Mouse (Mus musculus): Measurements from ENCODE around the gene Ecpas. TPM values are rescaled to one million over a fixed set of nuclear protein-coding genes. Genes with fewer than 3 reads are reported as not detected.

Ecpas gene
- polyA plus RNA-seq, 1 experiment from 2014 or later = 36.6 TPM

DNA sequence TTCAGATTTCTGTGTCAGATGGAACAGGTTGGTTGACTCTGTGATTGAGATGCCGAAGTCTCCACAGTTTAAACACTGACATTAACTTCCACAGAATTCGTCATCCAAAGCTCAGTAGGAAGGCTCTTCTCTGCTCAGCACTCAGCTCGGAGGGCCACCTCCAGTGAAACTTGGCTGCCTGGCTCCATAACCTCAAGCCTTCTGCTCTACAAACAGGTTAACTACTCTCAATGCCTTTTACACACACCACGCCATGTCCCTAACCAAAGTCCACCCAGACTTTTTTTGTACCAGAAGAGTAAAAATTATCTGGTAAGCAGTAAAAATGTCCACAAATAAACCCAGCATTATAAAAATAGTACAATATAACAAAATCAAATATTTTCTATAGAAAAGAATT lies 15.1 kb downstream of the Ecpas start:
- H3K4me1 ChIP-seq = no peaks in the 10 kb centered on the region
- no peak for DNase-seq (ENCODE audit: low spot score)
- H3K27me3 ChIP-seq (ENCODE audit: low read depth, poor library complexity, severe bottlenecking) = no peaks in the 10 kb centered on the region
- no peaks in the 10 kb centered on the region for H3K36me3 ChIP-seq
- no peaks in the 10 kb centered on the region for H3K9me3 ChIP-seq (replicated peaks)
- H3K27ac ChIP-seq = no peak overlapping the region
- no peak overlapping the region for H3K4me3 ChIP-seq
- 76% methylated on average over 4 of the region's 4 CpGs for WGBS

DNA sequence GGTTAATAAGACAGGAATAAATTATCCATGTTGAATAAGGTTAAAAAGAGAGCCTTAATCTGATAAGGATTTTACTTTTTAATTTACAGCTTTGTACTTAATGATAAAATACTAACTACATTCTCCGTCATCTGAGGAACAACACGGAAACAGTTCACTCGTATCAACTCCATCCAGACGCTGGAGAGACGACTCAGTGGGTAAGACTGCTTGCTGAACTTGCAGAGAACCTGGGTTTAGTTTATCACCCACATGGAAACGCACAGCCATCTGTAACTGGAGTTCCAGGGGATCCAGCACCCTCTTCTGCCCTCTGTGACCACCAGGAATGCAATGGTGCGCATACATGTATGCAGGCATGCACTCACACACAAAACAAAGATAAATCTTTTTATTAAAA lies 18.1 kb downstream of the Ecpas start:
- H3K36me3 ChIP-seq = no peaks in the 10 kb centered on the region
- no peaks in the 10 kb centered on the region for H3K9me3 ChIP-seq (replicated peaks)
- 90% methylated on average over 7 of the region's 7 CpGs for WGBS
- no peak overlapping the region for H3K27ac ChIP-seq
- no peaks in the 10 kb centered on the region for H3K4me1 ChIP-seq
- H3K4me3 ChIP-seq = no peak overlapping the region
- no peak for DNase-seq (ENCODE audit: low spot score)
- no peaks in the 10 kb centered on the region for H3K27me3 ChIP-seq (ENCODE audit: low read depth, poor library complexity, severe bottlenecking)

DNA sequence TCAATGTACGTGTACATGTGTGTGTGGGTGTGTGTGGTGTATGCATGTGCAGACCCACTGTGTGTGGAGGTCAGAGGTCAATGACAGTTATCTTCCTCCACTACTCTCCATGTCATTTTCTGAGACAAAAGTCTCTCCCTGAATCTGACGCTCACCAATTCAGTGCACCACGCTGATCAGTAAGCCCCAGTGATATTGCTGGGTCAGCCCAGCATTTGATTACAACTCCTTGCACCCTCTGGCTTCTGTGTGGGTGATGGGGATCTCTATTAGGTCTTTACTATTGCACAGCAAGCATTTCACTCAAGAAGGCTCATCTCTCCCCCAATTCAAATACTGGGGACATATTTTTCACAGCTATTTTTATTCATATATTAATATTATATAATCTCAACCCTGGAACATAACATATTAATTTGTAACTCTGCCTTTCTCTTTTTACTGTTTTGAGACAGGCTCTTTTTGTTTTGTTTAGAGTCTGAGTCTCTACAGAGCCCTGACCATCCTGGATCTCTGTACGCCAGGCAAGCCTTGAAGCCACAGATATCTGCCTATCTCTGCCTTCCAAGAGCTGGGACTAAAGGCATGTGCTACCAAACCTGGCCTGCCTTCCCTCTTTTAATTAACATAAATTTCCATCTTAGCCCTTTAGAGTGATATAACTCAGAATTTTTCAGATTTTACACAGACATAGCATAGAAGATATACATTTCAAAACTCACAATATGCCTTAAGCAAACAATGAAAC lies 22.3 kb downstream of the Ecpas start:
- no peak overlapping the region for H3K27ac ChIP-seq
- H3K27me3 ChIP-seq (ENCODE audit: low read depth, poor library complexity, severe bottlenecking) = no peaks in the 10 kb centered on the region
- H3K4me1 ChIP-seq = no peaks in the 10 kb centered on the region
- no peaks in the 10 kb centered on the region for H3K36me3 ChIP-seq
- DNase-seq (ENCODE audit: low spot score) = no peak
- no peaks in the 10 kb centered on the region for H3K9me3 ChIP-seq (replicated peaks)
- 90% methylated on average over 4 of the region's 4 CpGs for WGBS
- H3K4me3 ChIP-seq = no peak overlapping the region

DNA sequence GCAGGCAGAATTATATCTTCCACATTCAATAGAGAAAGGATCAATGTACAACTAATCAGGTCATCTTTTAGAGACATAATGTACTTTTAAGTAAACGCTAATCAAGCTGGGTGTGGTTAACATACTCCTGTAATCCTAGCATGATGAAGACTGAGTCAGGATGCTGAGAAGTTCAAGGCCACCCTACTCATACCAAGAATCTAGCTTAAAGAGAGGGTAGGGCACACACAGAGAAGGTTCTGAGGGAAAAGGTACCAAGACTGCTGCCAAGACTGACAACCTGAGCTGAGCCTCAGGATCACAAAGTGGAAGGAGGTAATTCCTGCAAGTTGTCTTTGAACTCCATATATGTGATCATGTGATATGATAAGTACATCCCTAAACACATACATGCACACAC lies 24.0 kb downstream of the Ecpas start:
- H3K36me3 ChIP-seq = no peaks in the 10 kb centered on the region
- H3K4me1 ChIP-seq = no peaks in the 10 kb centered on the region
- WGBS = 83% methylated on average over 1 of the region's 1 CpGs
- no peak for DNase-seq (ENCODE audit: low spot score)
- H3K4me3 ChIP-seq = no peak overlapping the region
- H3K27ac ChIP-seq = no peak overlapping the region
- H3K9me3 ChIP-seq (replicated peaks) = no peaks in the 10 kb centered on the region
- no peaks in the 10 kb centered on the region for H3K27me3 ChIP-seq (ENCODE audit: low read depth, poor library complexity, severe bottlenecking)

DNA sequence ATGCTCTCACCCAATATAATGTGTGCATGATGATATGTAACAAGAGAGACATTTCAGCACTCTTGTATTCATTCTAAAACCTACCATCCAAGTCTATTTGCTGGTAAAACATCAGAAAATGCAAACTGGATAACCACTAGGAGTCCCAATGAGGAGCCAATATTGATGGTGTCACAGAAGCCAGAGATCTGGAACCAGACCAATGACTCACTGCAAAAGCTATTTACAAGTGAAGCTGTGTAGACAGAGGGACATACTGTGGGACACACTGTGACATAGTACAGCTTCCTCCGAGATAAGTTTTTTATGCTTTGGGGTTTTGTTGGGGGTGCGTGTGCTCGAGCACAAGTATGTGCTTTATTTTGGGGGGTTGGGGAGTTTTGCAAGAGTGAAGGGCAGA lies 24.9 kb downstream of the Ecpas start:
- Histone ChIP-seq H3K9me3 (replicated peaks) (no peaks in the 10 kb centered on the region), H3K4me1 (no peaks in the 10 kb centered on the region), H3K27me3 (ENCODE audit: low read depth, poor library complexity, severe bottlenecking) (no peaks in the 10 kb centered on the region), H3K36me3 (0 out of 2 replicates have a peak, but pooled peaks cover 1% of the 10 kb centered on the region), H3K27ac (no peak overlapping the region), H3K4me3 (no peak overlapping the region)
- WGBS = 89% methylated on average over 3 of the region's 3 CpGs
- no peak for DNase-seq (ENCODE audit: low spot score)

DNA sequence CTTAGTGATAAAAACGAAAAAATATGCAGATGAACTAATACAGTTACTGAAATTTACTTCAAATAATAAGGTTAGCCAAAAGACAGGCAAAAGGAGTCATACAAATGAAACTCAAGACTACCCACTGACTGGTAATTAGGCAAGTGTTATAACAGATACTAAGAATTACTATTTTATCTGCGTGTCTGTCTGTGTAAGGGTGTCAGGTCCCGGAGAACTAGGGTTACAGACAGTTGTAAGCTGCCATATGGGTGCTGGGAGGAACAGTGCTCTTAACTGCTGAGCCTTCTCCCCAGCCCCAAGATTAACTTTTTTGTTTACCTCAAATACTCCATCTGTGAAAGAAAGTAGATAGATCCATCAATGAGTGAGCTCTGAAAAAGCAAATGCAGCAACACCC lies 25.8 kb downstream of the Ecpas start:
- Histone ChIP-seq H3K4me1 (no peaks in the 10 kb centered on the region), H3K9me3 (replicated peaks) (no peaks in the 10 kb centered on the region), H3K4me3 (no peak overlapping the region), H3K36me3 (peaks cover 5% of the 10 kb centered on the region), H3K27ac (no peak overlapping the region), H3K27me3 (ENCODE audit: low read depth, poor library complexity, severe bottlenecking) (no peaks in the 10 kb centered on the region)
- WGBS = 88% methylated on average over 3 of the region's 3 CpGs
- no peak for DNase-seq (ENCODE audit: low spot score)

DNA sequence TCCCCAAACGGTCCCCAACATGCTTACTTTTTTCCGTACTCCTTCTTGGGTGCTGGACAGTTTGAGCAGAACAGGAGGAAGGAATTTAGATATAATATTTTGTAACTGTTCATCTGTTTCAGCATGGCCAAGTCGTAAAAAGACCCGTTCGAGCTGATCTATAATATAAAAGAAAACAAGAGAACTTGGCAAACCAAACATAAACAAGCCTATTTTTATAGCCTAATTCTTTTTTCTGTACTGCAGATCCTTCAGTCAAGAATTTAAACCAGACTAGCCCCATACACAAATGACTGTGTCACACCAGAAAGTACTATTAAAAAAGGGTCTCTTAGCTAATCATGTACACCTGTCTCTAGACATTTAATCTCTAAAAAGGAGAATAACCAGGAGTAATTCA lies 27.2 kb downstream of the Ecpas start:
- H3K27ac ChIP-seq = no peak overlapping the region
- 91% methylated on average over 5 of the region's 5 CpGs for WGBS
- no peak overlapping the region for H3K4me3 ChIP-seq
- DNase-seq (ENCODE audit: low spot score) = no peak
- no peaks in the 10 kb centered on the region for H3K9me3 ChIP-seq (replicated peaks)
- H3K27me3 ChIP-seq (ENCODE audit: low read depth, poor library complexity, severe bottlenecking) = no peaks in the 10 kb centered on the region
- no peaks in the 10 kb centered on the region for H3K4me1 ChIP-seq
- peaks cover 7% of the 10 kb centered on the region for H3K36me3 ChIP-seq

DNA sequence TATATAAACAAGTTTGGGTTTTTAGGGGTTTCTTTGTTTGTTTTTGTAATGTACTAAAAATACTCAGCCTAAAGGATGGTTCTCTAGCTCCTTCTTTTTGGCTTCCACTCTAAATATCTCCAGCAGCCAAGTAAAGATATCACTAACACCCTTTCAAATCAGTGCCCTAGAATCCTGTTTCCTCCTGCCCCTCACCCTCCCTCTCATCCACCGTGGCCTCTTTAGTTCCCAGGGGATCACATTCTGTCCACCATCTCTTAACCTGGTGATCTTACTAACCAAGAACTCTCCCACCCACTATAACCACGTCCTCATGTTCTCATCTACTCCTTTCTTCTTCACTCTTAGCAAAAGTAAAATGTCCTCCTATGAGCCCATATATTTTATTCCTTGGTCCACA lies 28.7 kb downstream of the Ecpas start:
- no peaks in the 10 kb centered on the region for H3K4me1 ChIP-seq
- H3K4me3 ChIP-seq = no peak overlapping the region
- H3K9me3 ChIP-seq (replicated peaks) = no peaks in the 10 kb centered on the region
- H3K27ac ChIP-seq = no peak overlapping the region
- DNase-seq (ENCODE audit: low spot score) = no peak
- WGBS = 82% methylated on average over 2 of the region's 2 CpGs
- peaks cover 7% of the 10 kb centered on the region for H3K36me3 ChIP-seq
- H3K27me3 ChIP-seq (ENCODE audit: low read depth, poor library complexity, severe bottlenecking) = no peaks in the 10 kb centered on the region

DNA sequence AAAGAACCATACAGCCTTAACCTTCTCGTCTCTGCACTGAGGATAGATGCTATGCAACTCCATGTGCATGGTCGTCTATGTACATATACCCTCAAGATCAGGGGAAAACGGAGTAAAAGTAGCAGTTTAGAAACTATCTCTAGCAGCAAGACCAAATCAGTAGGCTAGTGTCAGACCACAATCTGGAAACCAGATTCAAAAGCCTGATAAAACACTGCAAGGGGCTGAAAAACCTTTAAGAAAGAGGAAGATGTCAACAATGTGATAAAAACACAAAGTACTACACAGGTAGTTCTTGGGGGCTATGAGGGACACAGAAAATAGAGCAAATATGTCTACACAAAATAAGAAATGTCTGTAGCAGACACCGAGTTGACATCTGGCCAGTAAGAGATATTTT lies 38.2 kb downstream of the Ecpas start:
- H3K27ac ChIP-seq = no peak overlapping the region
- H3K9me3 ChIP-seq (replicated peaks) = no peaks in the 10 kb centered on the region
- no peak overlapping the region for H3K4me3 ChIP-seq
- H3K36me3 ChIP-seq = peaks cover 49% of the 10 kb centered on the region
- no peaks in the 10 kb centered on the region for H3K27me3 ChIP-seq (ENCODE audit: low read depth, poor library complexity, severe bottlenecking)
- no peak for DNase-seq (ENCODE audit: low spot score)
- no peaks in the 10 kb centered on the region for H3K4me1 ChIP-seq
- WGBS = 86% methylated on average over 4 of the region's 4 CpGs

DNA sequence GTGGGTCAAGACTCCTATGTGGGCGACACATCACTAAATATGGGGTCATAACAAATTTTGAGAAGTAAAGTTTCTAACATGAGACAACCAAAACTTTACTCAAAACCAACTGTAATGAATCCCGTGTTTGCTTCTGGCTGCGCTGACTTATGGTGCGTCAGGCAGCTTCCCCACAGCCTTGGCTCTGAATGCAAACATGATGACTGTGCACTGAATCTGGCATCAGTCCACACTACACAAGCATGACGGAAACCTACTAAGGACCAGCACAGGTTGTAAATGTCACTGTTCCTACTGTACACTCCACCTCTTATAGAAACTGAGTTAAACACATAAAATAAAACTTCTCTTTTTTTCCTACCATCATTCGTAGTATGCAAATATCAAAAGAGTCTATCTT lies 45.3 kb downstream of the Ecpas start:
- no peak overlapping the region for H3K4me3 ChIP-seq
- H3K4me1 ChIP-seq = no peaks in the 10 kb centered on the region
- WGBS = 95% methylated on average over 6 of the region's 6 CpGs
- peaks cover 51% of the 10 kb centered on the region for H3K36me3 ChIP-seq
- no peak overlapping the region for H3K27ac ChIP-seq
- H3K27me3 ChIP-seq (ENCODE audit: low read depth, poor library complexity, severe bottlenecking) = no peaks in the 10 kb centered on the region
- DNase-seq (ENCODE audit: low spot score) = no peak
- no peaks in the 10 kb centered on the region for H3K9me3 ChIP-seq (replicated peaks)

DNA sequence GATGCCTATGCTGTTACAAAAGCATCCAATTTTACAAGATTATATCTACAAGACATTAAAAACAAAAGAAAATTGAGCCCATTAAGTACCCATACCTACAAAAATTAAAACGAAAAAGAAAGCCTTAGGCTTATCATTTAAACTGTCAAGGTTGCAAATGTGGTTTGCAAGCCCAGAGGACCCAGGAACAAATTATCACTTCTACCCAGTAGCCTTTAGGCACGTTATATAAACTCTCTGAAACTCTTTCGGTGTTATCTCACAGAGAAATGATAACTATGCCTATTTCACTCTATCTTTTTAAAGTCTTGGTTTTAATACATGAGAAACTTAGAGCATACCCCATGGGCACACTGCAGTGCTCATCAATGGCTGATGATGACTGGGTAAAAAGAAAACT lies 79.6 kb downstream of the Ecpas start:
- Histone ChIP-seq H3K27me3 (ENCODE audit: low read depth, poor library complexity, severe bottlenecking) (no peaks in the 10 kb centered on the region), H3K4me1 (no peaks in the 10 kb centered on the region), H3K36me3 (peaks cover 61% of the 10 kb centered on the region), H3K27ac (no peak overlapping the region), H3K4me3 (no peak overlapping the region), H3K9me3 (replicated peaks) (no peaks in the 10 kb centered on the region)
- 87% methylated on average over 3 of the region's 3 CpGs for WGBS
- no peak for DNase-seq (ENCODE audit: low spot score)

DNA sequence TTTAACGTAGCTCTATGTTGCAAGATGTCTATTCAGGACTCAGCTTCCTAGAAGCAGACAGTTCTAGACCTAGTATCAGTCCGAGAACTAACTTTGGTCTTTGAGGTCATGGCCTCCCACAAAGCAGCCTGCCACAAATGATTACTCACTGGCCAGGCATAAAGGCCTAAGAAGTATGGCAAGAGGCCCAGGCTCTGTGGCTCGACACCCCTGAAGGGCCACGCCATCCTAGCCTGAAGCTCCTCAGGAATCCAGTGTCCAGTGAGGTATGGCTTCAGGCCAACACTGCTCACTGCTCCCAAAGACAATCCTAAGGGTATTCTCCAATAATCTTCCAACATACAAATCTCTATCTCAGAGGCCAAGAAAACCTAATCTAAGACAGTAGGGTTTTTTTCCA lies 86.6 kb downstream of the Ecpas start:
- Histone ChIP-seq H3K27ac (no peak overlapping the region), H3K36me3 (peaks cover 78% of the 10 kb centered on the region), H3K9me3 (replicated peaks) (no peaks in the 10 kb centered on the region), H3K4me1 (no peaks in the 10 kb centered on the region), H3K4me3 (no peak overlapping the region), H3K27me3 (ENCODE audit: low read depth, poor library complexity, severe bottlenecking) (no peaks in the 10 kb centered on the region)
- DNase-seq (ENCODE audit: low spot score) = no peak
- WGBS = 89% methylated on average over 4 of the region's 4 CpGs

DNA sequence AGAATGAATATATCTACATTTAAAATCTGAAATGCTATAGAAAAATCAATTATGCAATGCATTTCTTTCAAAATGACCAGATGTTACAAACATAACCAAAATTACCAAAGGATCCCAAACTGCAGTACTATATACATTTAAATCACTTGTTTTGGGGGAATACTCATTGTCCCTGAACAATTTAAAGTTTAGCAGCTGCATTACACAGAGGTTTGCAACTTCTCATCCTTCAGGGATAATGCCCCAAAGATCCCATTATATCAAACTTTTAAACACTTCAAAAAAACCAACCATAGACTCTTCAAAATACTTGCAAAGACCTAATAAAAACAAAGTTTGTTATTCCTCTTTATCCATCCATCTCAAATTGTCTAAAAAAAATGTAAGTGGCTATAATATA lies 124.9 kb downstream of the Ecpas start, which contains the start of gene Olfr267:
Gene Olfr267 (minus strand): TSS at position 101 of the 400 bp plus-strand sequence.
- Histone ChIP-seq H3K4me3 (no peak within 1 kb of the TSS), H3K9me3 (replicated peaks) (no peaks in the 10 kb centered on the region), H3K27me3 (ENCODE audit: low read depth, poor library complexity, severe bottlenecking) (no peaks in the 10 kb centered on the region), H3K4me1 (no peaks in the 10 kb centered on the region), H3K36me3 (no peaks in the 10 kb centered on the region), H3K27ac (no peak within 1 kb of the TSS)
- no peak for DNase-seq (ENCODE audit: low spot score)

DNA sequence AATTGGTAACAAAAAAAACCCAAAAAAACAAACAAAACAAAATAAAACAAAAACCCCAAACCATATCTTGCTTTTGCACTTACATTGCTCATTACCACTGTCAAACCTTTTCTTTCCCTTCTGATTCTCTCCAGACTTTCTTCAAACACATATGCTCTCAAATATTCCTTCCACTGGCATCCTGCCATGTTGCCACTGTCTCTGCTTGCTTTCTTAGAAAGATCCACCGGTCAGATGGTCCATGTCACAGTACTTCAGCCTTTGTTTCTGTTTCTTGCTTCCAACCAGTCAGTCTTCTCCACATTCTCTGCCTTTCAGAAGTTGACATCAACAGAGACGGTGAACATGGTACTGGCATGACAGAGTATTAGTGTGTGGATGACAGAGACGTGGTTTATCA lies 125.9 kb downstream of the Ecpas start:
- DNase-seq (ENCODE audit: low spot score) = no peak
- 82% methylated on average over 3 of the region's 3 CpGs for WGBS

More for the DNA sequence above, 125.9 kb downstream of the Ecpas start:
- H3K27me3 ChIP-seq (ENCODE audit: low read depth, poor library complexity, severe bottlenecking) = no peaks in the 10 kb centered on the region
- no peak overlapping the region for H3K27ac ChIP-seq
- no peaks in the 10 kb centered on the region for H3K36me3 ChIP-seq
- no peak overlapping the region for H3K4me3 ChIP-seq
- no peaks in the 10 kb centered on the region for H3K9me3 ChIP-seq (replicated peaks)
- H3K4me1 ChIP-seq = no peaks in the 10 kb centered on the region
